Mouse (Mus musculus): ENCODE measurements at regions not wholly inside any gene's neighbourhood (a gene's known extent, or its start where the extent isn't known, plus 50 kb on each side); places are given as distances from the start of the nearest gene placed in this dataset.

DNA sequence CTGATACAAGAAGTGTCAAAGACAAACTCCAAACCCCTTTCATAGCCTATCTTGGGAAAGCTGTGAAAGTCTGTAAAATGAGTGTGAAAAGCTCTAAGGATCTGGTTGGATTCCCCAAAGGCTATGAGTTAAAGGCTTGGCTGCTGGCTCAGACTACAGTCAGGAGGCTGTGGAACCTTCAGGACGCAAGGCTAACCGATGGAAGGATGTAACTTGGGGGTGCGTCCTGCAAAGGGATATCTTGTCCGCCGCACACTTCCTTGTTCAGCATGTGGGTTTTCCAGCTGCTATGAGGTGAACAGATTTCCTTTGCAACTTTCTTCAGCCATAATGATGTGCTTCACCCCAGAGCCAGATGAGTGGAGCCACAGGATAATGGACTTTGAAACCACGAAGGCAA is 240.3 kb upstream of the Dusp10 start:
- Histone ChIP-seq H3K4me2 (replicated peaks) (no peak overlapping the region), H3K27ac (no peak overlapping the region), H3K9ac (no peak overlapping the region), H3K9me3 (no peaks in the 10 kb centered on the region), H3K36me3 (no peaks in the 10 kb centered on the region), H3K27me3 (replicated peaks) (no peaks in the 10 kb centered on the region), H3K4me1 (no peaks in the 10 kb centered on the region), H3K4me3 (no peak overlapping the region)
- 93% methylated on average over 6 of the region's 6 CpGs for WGBS
- no peak for ATAC-seq (ENCODE audit: low FRiP score, low read depth)

DNA sequence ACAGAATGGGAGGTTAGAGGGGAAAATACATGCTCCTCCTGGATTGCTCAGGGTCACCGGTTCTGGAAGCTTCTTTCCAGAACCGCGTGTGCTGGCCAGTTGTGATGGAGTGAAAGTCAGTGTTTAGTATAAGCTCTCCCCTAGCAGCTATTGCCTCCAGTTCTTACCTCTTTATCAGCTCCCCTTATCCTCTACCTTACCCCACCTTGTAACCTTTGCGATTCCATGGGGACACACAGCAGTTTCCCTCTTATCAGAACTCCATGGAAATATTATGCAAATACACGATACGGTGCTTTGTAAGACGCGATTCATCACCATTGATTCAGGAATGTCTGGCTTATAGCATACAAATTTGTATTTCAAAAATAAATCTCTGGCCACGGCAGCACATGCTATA is 232.9 kb upstream of the Dusp10 start:
- Histone ChIP-seq H3K27me3 (replicated peaks) (no peaks in the 10 kb centered on the region), H3K27ac (no peak overlapping the region), H3K4me1 (no peaks in the 10 kb centered on the region), H3K36me3 (no peaks in the 10 kb centered on the region), H3K4me3 (no peak overlapping the region), H3K9me3 (no peaks in the 10 kb centered on the region), H3K9ac (no peak overlapping the region), H3K4me2 (replicated peaks) (no peak overlapping the region)
- WGBS = 95% methylated on average over 9 of the region's 9 CpGs
- ATAC-seq (ENCODE audit: low FRiP score, low read depth) = no peak

DNA sequence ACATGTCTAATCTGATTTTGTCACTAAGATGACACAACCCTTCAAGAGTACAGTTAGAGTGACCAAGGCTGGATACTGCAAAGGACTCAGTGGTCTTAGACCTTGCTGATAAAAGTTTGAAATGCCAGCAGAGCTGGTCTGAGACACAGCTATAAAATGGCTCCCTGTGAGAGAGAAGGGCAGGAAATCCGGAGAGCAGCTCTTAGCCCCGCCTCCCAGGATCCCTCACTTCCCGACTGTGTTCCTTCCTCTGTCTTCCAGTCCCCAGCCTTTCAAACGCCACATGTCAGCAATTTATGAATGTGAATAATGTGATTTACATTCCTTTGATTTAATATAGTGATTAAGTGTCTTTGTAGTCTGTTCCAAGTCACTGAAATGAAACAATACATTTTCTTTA is 232.3 kb upstream of the Dusp10 start:
- Histone ChIP-seq H3K4me3 (no peak overlapping the region), H3K4me2 (replicated peaks) (no peak overlapping the region), H3K9ac (no peak overlapping the region), H3K27me3 (replicated peaks) (no peaks in the 10 kb centered on the region), H3K36me3 (no peaks in the 10 kb centered on the region), H3K4me1 (no peaks in the 10 kb centered on the region), H3K9me3 (no peaks in the 10 kb centered on the region), H3K27ac (no peak overlapping the region)
- ATAC-seq (ENCODE audit: low FRiP score, low read depth) = no peak
- WGBS = 38% methylated on average over 4 of the region's 4 CpGs

DNA sequence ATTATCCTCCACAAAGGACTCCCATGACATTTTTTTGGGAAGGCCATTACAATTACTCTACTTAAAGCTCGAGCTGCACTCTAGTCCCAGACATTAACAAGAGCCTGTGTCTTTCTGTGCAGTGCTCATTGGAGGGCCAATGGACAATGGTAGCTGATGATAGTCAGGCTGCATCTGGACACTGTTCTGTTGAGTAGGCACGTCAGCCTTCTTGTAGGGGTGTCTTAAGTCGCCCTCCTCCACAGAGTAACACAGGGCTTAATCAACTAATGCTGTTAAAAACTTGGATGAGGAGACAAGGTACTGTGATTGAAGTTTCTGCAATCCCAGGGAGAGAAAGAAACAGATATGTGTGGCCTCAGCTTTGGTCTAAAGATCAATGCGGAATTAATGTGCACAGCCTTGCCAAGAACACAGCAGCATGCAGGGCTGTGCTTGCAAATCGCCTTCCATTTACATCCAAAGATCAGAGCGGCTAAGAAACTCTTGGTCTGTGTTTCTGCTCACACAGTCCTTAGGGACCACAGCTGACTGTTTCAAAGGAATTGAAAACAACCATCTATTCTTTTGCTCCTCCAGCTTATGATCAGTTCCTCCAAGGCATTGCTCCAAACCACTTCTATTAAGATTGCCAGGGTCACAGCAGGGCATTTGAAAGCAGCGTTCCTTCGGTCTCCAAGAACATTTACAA is 229.5 kb upstream of the Dusp10 start:
- H3K4me3 ChIP-seq = no peak overlapping the region
- H3K4me1 ChIP-seq = no peaks in the 10 kb centered on the region
- no peak overlapping the region for H3K27ac ChIP-seq
- no peak overlapping the region for H3K4me2 ChIP-seq (replicated peaks)
- H3K27me3 ChIP-seq (replicated peaks) = no peaks in the 10 kb centered on the region
- 67% methylated on average over 8 of the region's 8 CpGs for WGBS
- H3K36me3 ChIP-seq = no peaks in the 10 kb centered on the region
- H3K9me3 ChIP-seq = no peaks in the 10 kb centered on the region
- no peak overlapping the region for H3K9ac ChIP-seq
- no peak for ATAC-seq (ENCODE audit: low FRiP score, low read depth)

DNA sequence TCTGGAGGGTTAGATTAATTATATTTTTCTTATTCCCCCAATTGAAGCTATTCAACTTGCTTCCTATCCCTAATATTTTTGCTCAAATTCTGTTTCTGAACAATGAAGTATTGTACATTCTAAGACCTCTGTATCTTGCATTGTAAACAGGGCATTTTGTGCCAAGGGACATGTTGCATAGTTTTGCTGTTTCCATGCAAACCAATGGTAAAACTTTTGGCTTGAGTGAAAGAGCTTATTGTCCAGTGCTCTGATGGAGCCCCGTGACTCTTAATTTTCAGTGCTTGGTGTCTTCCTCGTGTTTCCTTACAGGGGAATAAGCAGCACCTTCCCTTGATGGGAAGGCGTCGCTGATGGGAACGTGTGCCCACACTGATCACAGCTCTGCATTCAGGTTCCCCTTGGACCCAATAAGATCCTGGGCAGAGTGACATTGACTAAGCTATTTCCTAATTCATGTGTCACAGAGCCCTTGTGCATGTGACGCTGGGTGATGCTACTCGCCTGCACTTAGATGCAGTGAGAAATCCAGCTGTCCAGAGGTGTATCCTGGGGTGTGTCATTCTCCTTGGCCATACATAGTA is 220.8 kb upstream of the Dusp10 start:
- H3K4me2 ChIP-seq (replicated peaks) = no peak overlapping the region
- WGBS = 81% methylated on average over 7 of the region's 7 CpGs
- no peaks in the 10 kb centered on the region for H3K27me3 ChIP-seq (replicated peaks)
- no peak for ATAC-seq (ENCODE audit: low FRiP score, low read depth)
- H3K9me3 ChIP-seq = no peaks in the 10 kb centered on the region
- H3K4me3 ChIP-seq = no peak overlapping the region
- H3K9ac ChIP-seq = no peak overlapping the region
- no peak overlapping the region for H3K27ac ChIP-seq
- no peaks in the 10 kb centered on the region for H3K4me1 ChIP-seq
- no peaks in the 10 kb centered on the region for H3K36me3 ChIP-seq

DNA sequence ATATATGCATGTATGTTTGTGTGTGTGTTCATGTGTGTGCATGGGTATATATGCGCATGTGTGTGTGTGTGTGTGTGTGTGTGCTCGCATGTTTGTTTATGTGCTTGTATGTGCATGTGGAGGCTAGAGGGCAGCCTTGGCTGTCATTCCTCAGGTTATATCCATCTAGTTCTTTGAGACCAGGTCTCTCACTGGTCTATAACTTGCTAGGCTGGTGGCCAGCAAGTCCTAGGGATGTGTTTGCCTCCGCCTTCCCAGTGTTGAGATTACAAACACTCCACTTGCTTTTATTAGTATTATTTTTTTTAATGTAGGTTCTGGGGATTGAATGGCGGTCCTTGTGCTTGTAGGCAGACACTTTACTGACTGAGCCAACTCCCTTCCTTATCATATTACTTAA is 219.8 kb upstream of the Dusp10 start:
- no peaks in the 10 kb centered on the region for H3K9me3 ChIP-seq
- H3K4me3 ChIP-seq = no peak overlapping the region
- no peaks in the 10 kb centered on the region for H3K36me3 ChIP-seq
- no peak overlapping the region for H3K4me2 ChIP-seq (replicated peaks)
- no peak overlapping the region for H3K9ac ChIP-seq
- ATAC-seq (ENCODE audit: low FRiP score, low read depth) = no peak
- no peaks in the 10 kb centered on the region for H3K27me3 ChIP-seq (replicated peaks)
- H3K4me1 ChIP-seq = no peaks in the 10 kb centered on the region
- H3K27ac ChIP-seq = no peak overlapping the region
- 91% methylated on average over 4 of the region's 4 CpGs for WGBS

DNA sequence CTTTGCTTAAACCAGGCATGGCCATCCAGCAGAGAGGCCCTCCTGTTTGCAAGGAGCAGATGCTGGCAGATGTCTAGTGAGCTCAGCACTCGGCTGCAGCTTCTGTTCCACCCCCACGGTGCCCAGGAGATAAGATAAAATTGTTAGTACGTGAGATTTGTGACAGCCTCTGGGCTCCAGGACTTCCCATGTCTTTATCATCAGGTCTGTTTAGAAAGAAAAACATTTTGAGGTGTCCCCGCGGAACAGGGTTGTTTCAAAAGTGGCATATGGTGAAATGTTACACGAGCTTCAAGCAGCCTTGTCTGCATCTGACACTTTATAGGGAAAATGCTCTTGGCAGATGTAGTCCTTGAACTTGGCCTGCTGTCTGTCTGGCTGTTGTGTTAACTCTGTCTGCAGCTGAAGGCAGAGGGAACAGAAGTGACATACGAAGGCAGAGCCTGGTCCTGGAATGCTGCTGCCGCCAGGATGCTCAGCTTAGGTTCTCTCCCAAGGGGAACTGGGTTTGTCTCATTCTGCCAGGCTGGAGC is 219.1 kb upstream of the Dusp10 start:
- H3K4me2 ChIP-seq (replicated peaks) = no peak overlapping the region
- no peak overlapping the region for H3K9ac ChIP-seq
- ATAC-seq (ENCODE audit: low FRiP score, low read depth) = no peak
- H3K36me3 ChIP-seq = no peaks in the 10 kb centered on the region
- H3K9me3 ChIP-seq = no peaks in the 10 kb centered on the region
- WGBS = 63% methylated on average over 8 of the region's 8 CpGs
- no peak overlapping the region for H3K27ac ChIP-seq
- no peaks in the 10 kb centered on the region for H3K27me3 ChIP-seq (replicated peaks)
- no peaks in the 10 kb centered on the region for H3K4me1 ChIP-seq
- no peak overlapping the region for H3K4me3 ChIP-seq

DNA sequence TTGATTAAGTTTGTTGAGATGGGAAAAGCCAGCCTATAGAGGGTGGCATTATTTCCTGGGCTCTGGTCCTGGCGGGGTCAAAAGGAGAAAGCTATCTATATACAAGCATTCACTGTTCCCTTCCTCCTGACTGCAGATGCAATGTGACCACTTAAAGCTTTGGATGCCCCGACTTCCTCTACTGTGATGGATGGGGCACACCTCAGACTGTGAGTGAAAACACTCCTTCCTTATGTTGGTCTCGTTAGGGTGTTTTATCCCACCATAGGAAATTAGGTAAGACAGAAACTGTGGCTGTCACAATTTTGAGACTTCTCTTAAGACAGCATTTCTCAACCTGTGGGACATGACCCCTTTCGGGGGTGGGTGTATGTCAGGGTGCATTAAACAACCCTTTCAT is 210.8 kb upstream of the Dusp10 start:
- 78% methylated on average over 4 of the region's 4 CpGs for WGBS
- no peak for ATAC-seq (ENCODE audit: low FRiP score, low read depth)
- no peak overlapping the region for H3K4me3 ChIP-seq

DNA sequence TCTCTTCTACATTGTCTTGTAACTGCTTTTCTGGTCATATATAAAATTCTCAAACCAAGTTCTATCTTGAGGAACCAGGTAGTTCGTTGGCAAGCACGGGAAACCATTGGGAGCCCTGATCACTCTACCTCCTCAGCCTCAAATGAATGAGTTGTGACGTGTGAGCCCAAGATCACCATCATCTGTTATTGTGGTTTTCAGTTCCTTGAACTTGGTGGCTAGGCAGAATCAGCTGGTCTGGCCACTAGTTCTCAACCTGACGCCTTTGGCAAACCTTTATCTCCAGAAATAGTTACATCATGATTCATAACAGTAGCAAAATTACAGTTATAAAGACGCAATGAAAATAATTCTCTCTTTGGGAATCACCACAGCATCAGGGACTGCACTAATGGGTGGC is 209.7 kb upstream of the Dusp10 start:
- no peaks in the 10 kb centered on the region for H3K27me3 ChIP-seq (replicated peaks)
- 85% methylated on average over 5 of the region's 5 CpGs for WGBS
- H3K4me1 ChIP-seq = no peaks in the 10 kb centered on the region

More for the DNA sequence above, 210.8 kb upstream of the Dusp10 start:
- no peak overlapping the region for H3K9ac ChIP-seq
- H3K27ac ChIP-seq = no peak overlapping the region
- no peaks in the 10 kb centered on the region for H3K9me3 ChIP-seq
- H3K4me2 ChIP-seq (replicated peaks) = no peak overlapping the region
- H3K27me3 ChIP-seq (replicated peaks) = no peaks in the 10 kb centered on the region
- H3K36me3 ChIP-seq = no peaks in the 10 kb centered on the region
- no peaks in the 10 kb centered on the region for H3K4me1 ChIP-seq

DNA sequence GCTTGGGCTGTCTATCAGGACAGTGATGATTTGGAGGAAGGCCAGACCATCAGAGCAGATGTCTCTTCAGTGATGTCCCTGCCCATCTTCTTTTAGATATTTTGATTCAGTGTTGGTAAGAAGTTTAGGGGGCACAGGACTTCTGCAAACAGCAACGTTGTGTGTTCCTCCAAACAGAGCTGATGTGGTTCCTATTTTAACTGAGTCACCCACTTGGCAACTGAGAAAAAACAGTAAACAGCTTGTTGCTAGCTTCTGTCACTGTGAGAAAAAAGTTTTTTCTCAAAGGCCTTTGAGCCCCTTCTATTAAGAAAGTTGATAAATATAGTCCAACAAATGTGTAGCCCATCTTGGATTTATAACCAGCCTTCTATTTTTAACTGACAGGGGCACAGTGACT is 209.3 kb upstream of the Dusp10 start:
- H3K4me3 ChIP-seq = no peak overlapping the region
- ATAC-seq (ENCODE audit: low FRiP score, low read depth) = no peak
- H3K4me2 ChIP-seq (replicated peaks) = no peak overlapping the region
- H3K27ac ChIP-seq = no peak overlapping the region
- no peaks in the 10 kb centered on the region for H3K36me3 ChIP-seq
- 83% methylated on average over 1 of the region's 1 CpGs for WGBS
- no peaks in the 10 kb centered on the region for H3K9me3 ChIP-seq
- no peak overlapping the region for H3K9ac ChIP-seq
- H3K27me3 ChIP-seq (replicated peaks) = no peaks in the 10 kb centered on the region
- H3K4me1 ChIP-seq = no peaks in the 10 kb centered on the region

More for the DNA sequence above, 209.7 kb upstream of the Dusp10 start:
- Histone ChIP-seq H3K9me3 (no peaks in the 10 kb centered on the region), H3K9ac (no peak overlapping the region), H3K4me2 (replicated peaks) (no peak overlapping the region), H3K4me3 (no peak overlapping the region), H3K36me3 (no peaks in the 10 kb centered on the region), H3K27ac (no peak overlapping the region)
- ATAC-seq (ENCODE audit: low FRiP score, low read depth) = no peak

DNA sequence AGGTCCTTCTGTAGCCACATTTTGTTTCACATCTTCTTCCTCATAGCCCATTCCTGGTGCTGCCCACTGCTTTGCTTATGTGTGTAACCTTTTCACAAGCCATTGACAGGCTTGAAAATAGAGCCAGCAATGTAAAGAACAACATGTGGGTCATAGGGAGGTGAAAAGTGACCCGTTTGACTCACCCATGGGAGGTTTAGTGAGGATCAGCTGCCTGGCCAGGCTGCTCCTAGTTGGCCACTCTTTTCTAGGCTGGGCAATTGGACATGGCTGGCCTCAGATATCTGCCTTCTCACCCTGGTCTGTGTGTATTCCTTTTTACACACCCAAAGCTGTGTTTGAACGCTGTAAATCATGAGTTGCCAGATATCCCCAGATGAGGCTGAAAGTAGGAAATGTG is 208.8 kb upstream of the Dusp10 start:
- no peaks in the 10 kb centered on the region for H3K4me1 ChIP-seq
- no peaks in the 10 kb centered on the region for H3K27me3 ChIP-seq (replicated peaks)
- no peaks in the 10 kb centered on the region for H3K36me3 ChIP-seq
- no peak overlapping the region for H3K27ac ChIP-seq
- H3K4me3 ChIP-seq = no peak overlapping the region
- no peak overlapping the region for H3K4me2 ChIP-seq (replicated peaks)
- 77% methylated on average over 2 of the region's 2 CpGs for WGBS
- no peak for ATAC-seq (ENCODE audit: low FRiP score, low read depth)
- H3K9ac ChIP-seq = no peak overlapping the region
- no peaks in the 10 kb centered on the region for H3K9me3 ChIP-seq

DNA sequence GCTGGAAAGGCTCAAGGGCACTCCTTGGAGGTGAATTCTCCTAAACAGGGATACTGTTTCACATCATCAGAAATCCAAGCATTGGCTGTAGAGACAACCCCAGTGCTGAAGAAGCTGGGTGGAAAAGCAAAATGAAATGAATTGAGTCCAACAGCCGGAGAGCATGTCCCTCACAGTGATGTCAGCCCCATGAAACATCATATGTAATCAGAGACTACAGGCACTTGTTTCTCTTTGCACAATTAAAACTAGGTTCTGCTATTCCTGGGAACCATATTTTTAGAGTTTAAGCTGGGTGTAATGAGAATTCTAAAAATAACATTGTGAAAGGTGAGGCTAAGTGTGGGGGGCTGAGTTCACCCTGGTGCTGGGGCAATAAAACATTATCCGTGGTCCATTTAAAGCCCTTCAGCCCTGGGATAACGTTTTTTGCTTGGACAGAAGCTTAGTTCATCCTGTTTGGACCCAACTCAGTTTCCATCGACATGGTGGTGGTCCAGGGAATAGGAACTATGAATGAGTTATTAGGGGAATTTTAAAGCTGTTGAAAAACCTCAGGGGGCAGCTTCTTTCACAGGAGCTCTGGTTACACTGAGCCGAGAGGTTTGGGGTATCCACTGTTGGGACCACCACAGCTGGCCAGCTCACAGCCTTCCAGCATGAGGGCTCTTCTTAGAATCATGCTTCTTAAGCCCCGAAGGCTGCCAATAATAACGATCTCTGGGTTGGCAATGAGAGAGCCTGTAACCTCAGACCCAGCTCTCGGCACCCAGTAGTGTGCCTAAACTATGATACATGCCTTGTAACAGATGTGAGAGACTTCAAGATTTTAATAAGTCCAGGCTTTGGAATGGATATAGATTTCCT is 206.0 kb upstream of the Dusp10 start:
- H3K36me3 ChIP-seq = no peaks in the 10 kb centered on the region
- no peaks in the 10 kb centered on the region for H3K9me3 ChIP-seq
- no peak overlapping the region for H3K9ac ChIP-seq
- no peak overlapping the region for H3K4me2 ChIP-seq (replicated peaks)
- no peak overlapping the region for H3K4me3 ChIP-seq
- 74% methylated on average over 8 of the region's 8 CpGs for WGBS
- no peaks in the 10 kb centered on the region for H3K4me1 ChIP-seq
- ATAC-seq (ENCODE audit: low FRiP score, low read depth) = no peak
- H3K27me3 ChIP-seq (replicated peaks) = no peaks in the 10 kb centered on the region
- H3K27ac ChIP-seq = no peak overlapping the region

Data from neural tube, embryonic 12.5 days (tissue).